Mouse (Mus musculus): Measurements from ENCODE around the gene Gm45711. TPM values are rescaled to one million over a fixed set of nuclear protein-coding genes. Genes with fewer than 3 reads are reported as not detected.

The Gm45711 gene
- polyA plus RNA-seq, 2 experiments: not detected

GRCm38 (mm10) chr8:104348971-104349370 lies 39.1 kb upstream of the Gm45711 start:
- ATAC-seq (ENCODE audit: insufficient read depth) (no peak), DNase-seq (ENCODE audit: low read depth in 3 of 3, low spot score in 3 of 3) (no peak)
- no peak overlapping the region for H3K27ac ChIP-seq
- no peaks in the 10 kb centered on the region; a peak in 1 of 4 replicates for H3K4me1 ChIP-seq (replicated peaks; ENCODE audit: control insufficient read depth in 2 of 2, insufficient read depth in 2 of 2, low read length in 1 of 2)
- no peak for TF ChIP-seq EP300 (IDR thresholded peaks at IDR 0.05; ENCODE audit: low read depth)
- TF ChIP-seq CTCF (IDR thresholded peaks at IDR 0.05; ENCODE audit: low read depth): no peak
- 71% methylated on average over 5 of the region's 5 CpGs for WGBS (ENCODE audit: insufficient replicate concordance)
- H3K36me3 ChIP-seq (replicated peaks; ENCODE audit: control insufficient read depth, insufficient read depth, low read depth): no peaks in the 10 kb centered on the region; the same call in 1 of the 2 replicates
- no peak overlapping the region for H3K4me2 ChIP-seq (ENCODE audit: low read depth)
- H3K9ac ChIP-seq (replicated peaks): no peak overlapping the region
- no peaks in the 10 kb centered on the region for H3K27me3 ChIP-seq (ENCODE audit: control insufficient read depth, insufficient read depth, low read length)
- H3K9me3 ChIP-seq (ENCODE audit: control insufficient read depth, low read length): no peaks in the 10 kb centered on the region
- no peak overlapping the region for H3K4me3 ChIP-seq (ENCODE audit: insufficient read depth in 1 of 2, low read depth in 2 of 2, low read length in 2 of 2)

DNA sequence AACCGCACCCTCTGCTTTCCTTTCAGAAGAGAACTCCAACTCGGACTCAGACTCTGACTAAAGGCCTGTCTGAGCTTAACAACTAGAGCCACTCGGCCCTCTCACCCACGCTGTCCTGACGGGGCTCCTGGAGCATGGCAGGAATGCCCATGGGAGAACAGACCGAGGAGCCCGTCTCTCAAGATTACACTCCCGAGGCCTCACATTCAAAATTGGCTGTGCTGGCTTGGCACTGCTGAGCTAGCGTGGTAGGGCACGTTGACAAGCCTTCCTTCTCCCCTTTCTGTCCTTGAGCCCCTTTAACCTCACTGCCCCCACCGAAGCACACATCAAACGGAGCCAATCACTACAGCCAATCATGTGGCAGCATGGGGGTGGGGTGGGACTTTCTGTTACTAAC lies 36.8 kb upstream of the Gm45711 start:
- Histone ChIP-seq H3K9ac (replicated peaks) (no peak overlapping the region), H3K36me3 (replicated peaks; ENCODE audit: control insufficient read depth, insufficient read depth, low read depth) (no peaks in the 10 kb centered on the region; the same call in 1 of the 2 replicates), H3K4me1 (replicated peaks; ENCODE audit: control insufficient read depth in 2 of 2, insufficient read depth in 2 of 2, low read length in 1 of 2) (no peaks in the 10 kb centered on the region; a peak in 1 of 4 replicates), H3K4me2 (ENCODE audit: low read depth) (no peak overlapping the region), H3K27ac (no peak overlapping the region), H3K9me3 (ENCODE audit: control insufficient read depth, low read length) (no peaks in the 10 kb centered on the region), H3K4me3 (ENCODE audit: insufficient read depth in 1 of 2, low read depth in 2 of 2, low read length in 2 of 2) (no peak overlapping the region), H3K27me3 (ENCODE audit: control insufficient read depth, insufficient read depth, low read length) (no peaks in the 10 kb centered on the region)
- ATAC-seq (ENCODE audit: insufficient read depth) (no peak), DNase-seq (ENCODE audit: low read depth in 3 of 3, low spot score in 3 of 3) (no peak)
- 62% methylated on average over 12 of the region's 12 CpGs for WGBS (ENCODE audit: insufficient replicate concordance)
- TF ChIP-seq EP300 (IDR thresholded peaks at IDR 0.05; ENCODE audit: low read depth) (no peak), CTCF (IDR thresholded peaks at IDR 0.05; ENCODE audit: low read depth) (no peak)

DNA sequence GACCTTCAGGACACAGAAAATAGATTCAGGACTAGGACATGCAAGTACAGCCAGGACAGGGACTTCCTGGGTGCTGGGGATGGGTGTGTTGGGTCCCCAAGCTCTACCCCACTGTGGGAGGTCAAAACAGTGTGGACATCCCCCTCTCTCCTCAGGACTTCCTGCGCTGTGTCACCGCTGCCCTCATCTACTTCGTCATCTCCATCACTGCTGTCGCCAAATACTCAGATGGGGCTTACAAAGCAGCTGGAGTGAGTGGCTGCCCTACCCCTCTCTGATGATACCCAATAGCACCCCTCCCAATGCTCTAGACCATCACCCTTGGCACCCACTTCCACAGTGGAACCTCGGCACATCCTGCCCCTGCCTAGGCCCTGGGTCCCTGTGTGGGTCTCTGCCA lies 34.7 kb upstream of the Gm45711 start:
- Histone ChIP-seq H3K27ac (no peak overlapping the region), H3K36me3 (replicated peaks; ENCODE audit: control insufficient read depth, insufficient read depth, low read depth) (no peaks in the 10 kb centered on the region; the same call in 1 of the 2 replicates), H3K4me1 (replicated peaks; ENCODE audit: control insufficient read depth in 2 of 2, insufficient read depth in 2 of 2, low read length in 1 of 2) (peaks cover 0 to 2% of the 10 kb centered on the region in 2 experiments; a peak in 1 of 4 replicates), H3K9me3 (ENCODE audit: control insufficient read depth, low read length) (no peaks in the 10 kb centered on the region), H3K4me2 (ENCODE audit: low read depth) (no peak overlapping the region), H3K27me3 (ENCODE audit: control insufficient read depth, insufficient read depth, low read length) (peaks cover 2% of the 10 kb centered on the region; the same call in 1 of the 2 replicates), H3K9ac (replicated peaks) (no peak overlapping the region), H3K4me3 (ENCODE audit: insufficient read depth in 1 of 2, low read depth in 2 of 2, low read length in 2 of 2) (no peak overlapping the region)
- DNase-seq (ENCODE audit: low read depth in 3 of 3, low spot score in 3 of 3) (no peak), ATAC-seq (ENCODE audit: insufficient read depth) (no peak)
- WGBS (ENCODE audit: insufficient replicate concordance): 65% methylated on average over 5 of the region's 5 CpGs
- TF ChIP-seq EP300 (IDR thresholded peaks at IDR 0.05; ENCODE audit: low read depth): no peak
- TF ChIP-seq CTCF (IDR thresholded peaks at IDR 0.05; ENCODE audit: low read depth): no peak

DNA sequence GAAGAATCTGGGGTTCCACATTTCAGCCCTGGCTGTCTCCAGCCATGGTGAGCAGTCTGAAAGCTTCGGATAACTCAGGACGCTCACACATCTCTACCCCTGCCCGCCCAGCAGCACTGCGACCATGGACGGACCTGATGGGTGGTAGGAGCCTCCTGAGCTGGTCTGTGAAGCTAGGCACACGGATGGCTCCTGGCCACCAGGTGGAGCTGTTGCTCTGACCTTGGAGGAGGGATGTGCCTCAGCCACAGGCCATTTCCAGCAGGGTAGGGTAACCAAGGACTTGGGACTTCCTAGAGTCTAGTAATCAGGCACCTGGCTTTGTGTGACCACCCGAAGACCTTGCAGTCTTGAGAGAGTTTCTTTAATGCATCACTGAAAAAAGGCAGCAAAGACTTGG lies 34.1 kb upstream of the Gm45711 start:
- no peak for TF ChIP-seq EP300 (IDR thresholded peaks at IDR 0.05; ENCODE audit: low read depth)
- TF ChIP-seq CTCF (IDR thresholded peaks at IDR 0.05; ENCODE audit: low read depth): peak; percentile 98
- no peaks in the 10 kb centered on the region for H3K9me3 ChIP-seq (ENCODE audit: control insufficient read depth, low read length)
- H3K27me3 ChIP-seq (ENCODE audit: control insufficient read depth, insufficient read depth, low read length): peaks cover 2% of the 10 kb centered on the region; the same call in 1 of the 2 replicates
- ATAC-seq (ENCODE audit: insufficient read depth): no peak
- H3K36me3 ChIP-seq (replicated peaks; ENCODE audit: control insufficient read depth, insufficient read depth, low read depth): no peaks in the 10 kb centered on the region; the same call in 1 of the 2 replicates
- H3K4me1 ChIP-seq (replicated peaks; ENCODE audit: control insufficient read depth in 2 of 2, insufficient read depth in 2 of 2, low read length in 1 of 2): peaks cover 0 to 2% of the 10 kb centered on the region in 2 experiments; a peak in 1 of 4 replicates
- DNase-seq (ENCODE audit: low read depth in 3 of 3, low spot score in 3 of 3): peak; percentile 50 to 59 (median 59)
- no peak overlapping the region for H3K27ac ChIP-seq
- no peak overlapping the region for H3K4me3 ChIP-seq (ENCODE audit: insufficient read depth in 1 of 2, low read depth in 2 of 2, low read length in 2 of 2)
- 10% methylated on average over 7 of the region's 7 CpGs for WGBS (ENCODE audit: insufficient replicate concordance)
- H3K4me2 ChIP-seq (ENCODE audit: low read depth): no peak overlapping the region
- no peak overlapping the region for H3K9ac ChIP-seq (replicated peaks)

DNA sequence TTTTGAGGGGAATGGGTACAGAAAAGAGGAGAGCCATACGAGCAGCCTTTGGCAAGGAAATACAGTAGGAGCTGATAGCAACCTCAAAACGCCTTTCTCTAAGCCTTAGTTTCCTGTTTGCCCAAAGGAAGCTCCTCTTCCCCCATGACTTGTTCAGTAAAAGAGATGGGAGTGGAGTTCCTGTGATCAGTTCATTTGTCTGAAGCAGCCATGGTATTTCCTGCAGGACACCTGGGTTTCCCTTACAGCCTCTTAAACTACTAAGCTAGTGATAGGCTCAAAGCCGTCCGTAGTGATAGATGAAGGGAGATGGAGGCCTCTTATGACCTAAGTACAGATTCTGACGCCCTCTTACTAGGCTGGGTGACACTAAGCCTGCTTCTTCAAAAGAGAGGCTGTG lies 32.5 kb upstream of the Gm45711 start:
- H3K9me3 ChIP-seq (ENCODE audit: control insufficient read depth, low read length): no peaks in the 10 kb centered on the region
- WGBS (ENCODE audit: insufficient replicate concordance): 44% methylated on average over 5 of the region's 5 CpGs
- TF ChIP-seq CTCF (IDR thresholded peaks at IDR 0.05; ENCODE audit: low read depth): no peak
- no peak for TF ChIP-seq EP300 (IDR thresholded peaks at IDR 0.05; ENCODE audit: low read depth)
- H3K27me3 ChIP-seq (ENCODE audit: control insufficient read depth, insufficient read depth, low read length): peaks cover 2% of the 10 kb centered on the region; the same call in 1 of the 2 replicates
- no peak overlapping the region for H3K4me2 ChIP-seq (ENCODE audit: low read depth)
- H3K9ac ChIP-seq (replicated peaks): no peak overlapping the region
- no peak overlapping the region for H3K27ac ChIP-seq
- no peak overlapping the region for H3K4me3 ChIP-seq (ENCODE audit: insufficient read depth in 1 of 2, low read depth in 2 of 2, low read length in 2 of 2)
- ATAC-seq (ENCODE audit: insufficient read depth) (no peak), DNase-seq (ENCODE audit: low read depth in 3 of 3, low spot score in 3 of 3) (no peak)
- H3K4me1 ChIP-seq (replicated peaks; ENCODE audit: control insufficient read depth in 2 of 2, insufficient read depth in 2 of 2, low read length in 1 of 2): peaks cover 0 to 2% of the 10 kb centered on the region in 2 experiments; a peak in 1 of 4 replicates
- H3K36me3 ChIP-seq (replicated peaks; ENCODE audit: control insufficient read depth, insufficient read depth, low read depth): no peaks in the 10 kb centered on the region; the same call in 1 of the 2 replicates

All from liver, embryonic 14.5 days (tissue).